ENCODE assay signal across 20 mouse cellular contexts in genomic region chr7:110281435-110282256, GRCm38 (mm10).
DNase-seq lines count a peak whose midpoint lies in the region; ATAC-seq and TF ChIP-seq lines count a peak whose summit lies in the region.
"Had no signal": no experiment of that assay in that cellular context is flagged by ENCODE, and none has a peak within 500 bp of the region (broad histone marks: within the 10 kb centered on the region; RNA-seq: fewer than 3 reads in every experiment).

No protein-coding gene starts in this region.

- H3K4me1 ChIP-seq in midbrain, embryonic 11.5 days (ENCODE audit: control insufficient read depth, insufficient read depth, low read length): no peaks in the 10 kb centered on the region
- no peaks in the 10 kb centered on the region for H3K4me1 ChIP-seq in midbrain, embryonic 14.5 days (ENCODE audit: control insufficient read depth, insufficient read depth, low read length)
- H3K4me1 ChIP-seq: embryonic facial prominence, embryonic 15.5 days; forebrain, embryonic 15.5 days; heart, embryonic 12.5 days; hindbrain, embryonic 12.5 days had no signal

- H3K9ac ChIP-seq in midbrain, embryonic 11.5 days (ENCODE audit: low read length): no peak overlapping the region
- no peak overlapping the region for H3K9ac ChIP-seq in midbrain, embryonic 14.5 days (replicated peaks; ENCODE audit: low read length)
- H3K9ac ChIP-seq: embryonic facial prominence, embryonic 15.5 days; forebrain, embryonic 15.5 days; heart, embryonic 12.5 days; hindbrain, embryonic 12.5 days had no signal

- no peak overlapping the region for H3K4me2 ChIP-seq in midbrain, embryonic 11.5 days
- no peak overlapping the region for H3K4me2 ChIP-seq in midbrain, embryonic 14.5 days (ENCODE audit: low read length)
- H3K4me2 ChIP-seq in myocyte (ENCODE audit: low read depth): no peak overlapping the region
- H3K4me2 ChIP-seq: embryonic facial prominence, embryonic 15.5 days; forebrain, embryonic 15.5 days; heart, embryonic 12.5 days; hindbrain, embryonic 12.5 days had no signal

- TF ChIP-seq CTCF in C2C12 (IDR thresholded peaks at IDR 0.05; ENCODE audit: control insufficient read depth, insufficient read depth, insufficient read length): no peak

- H3K27ac ChIP-seq in midbrain, embryonic 11.5 days (ENCODE audit: low read depth, low read length): no peak overlapping the region
- no peak overlapping the region for H3K27ac ChIP-seq in midbrain, embryonic 14.5 days (replicated peaks; ENCODE audit: low read depth, low read length)
- H3K27ac ChIP-seq: embryonic facial prominence, embryonic 15.5 days; forebrain, embryonic 15.5 days; heart, adult 2 months; hindbrain, embryonic 12.5 days; hindbrain, postnatal 0 days had no signal

- H3ac ChIP-seq in C2C12 (ENCODE audit: control insufficient read depth, insufficient read length, low read depth): no peak overlapping the region
- H3ac ChIP-seq in myocyte (ENCODE audit: control insufficient read depth, insufficient read length): no peak overlapping the region

- no peaks in the 10 kb centered on the region for H3K79me3 ChIP-seq in C2C12 (ENCODE audit: low read depth)

- H3K9me3 ChIP-seq in midbrain, embryonic 11.5 days (ENCODE audit: control insufficient read depth, low read length): no peaks in the 10 kb centered on the region
- H3K9me3 ChIP-seq in midbrain, embryonic 14.5 days (ENCODE audit: control insufficient read depth, low read length): no peaks in the 10 kb centered on the region
- H3K9me3 ChIP-seq: embryonic facial prominence, embryonic 15.5 days; forebrain, embryonic 15.5 days; heart, embryonic 12.5 days; hindbrain, embryonic 12.5 days had no signal

- TF ChIP-seq POLR2A in myocyte (IDR thresholded peaks at IDR 0.05; ENCODE audit: insufficient read length, low read depth): no peak

- no peak for ATAC-seq in midbrain, embryonic 11.5 days (ENCODE audit: low FRiP score)
- ATAC-seq in midbrain, embryonic 14.5 days (ENCODE audit: low FRiP score, low TSS enrichment): no peak
- ATAC-seq: forebrain, embryonic 15.5 days; hindbrain, postnatal 0 days had no signal

- peak; percentile 53 for DNase-seq in adrenal gland, postnatal 14 days
- DNase-seq in adrenal gland, adult 8-10 months: no peak
- DNase-seq in midbrain, embryonic 11.5 days (ENCODE audit: low spot score, missing footprints): peak; percentile 70
- no peak for DNase-seq in midbrain, embryonic 14.5 days
- no peak for DNase-seq in neural tube, embryonic 10.5 days (ENCODE audit: extremely low spot score, low spot score)
- DNase-seq: B cell, adult 2 months; cerebellum, adult 2 months; embryo, embryonic 11 days; gastrocnemius, postnatal 10 days; heart, adult 2 months; kidney, adult 11 months; kidney, adult 9 months had no signal

- no peaks in the 10 kb centered on the region for H3K27me3 ChIP-seq in midbrain, embryonic 11.5 days (ENCODE audit: control insufficient read depth, insufficient read depth, low read length)
- no peaks in the 10 kb centered on the region for H3K27me3 ChIP-seq in midbrain, embryonic 14.5 days (ENCODE audit: control insufficient read depth, insufficient read depth, low read length)
- H3K27me3 ChIP-seq in C2C12 (ENCODE audit: control insufficient read depth, insufficient read depth, insufficient read length) (no peaks in the 10 kb centered on the region), myocyte (ENCODE audit: control insufficient read depth, insufficient read depth, insufficient read length) (no peaks in the 10 kb centered on the region)
- H3K27me3 ChIP-seq: embryonic facial prominence, embryonic 15.5 days; forebrain, embryonic 15.5 days; hindbrain, embryonic 12.5 days had no signal

- H3K79me2 ChIP-seq in C2C12 (ENCODE audit: control insufficient read depth, insufficient read depth) (no peaks in the 10 kb centered on the region), myocyte (ENCODE audit: control insufficient read depth, insufficient read depth) (no peaks in the 10 kb centered on the region)

- H3K4me3 ChIP-seq in midbrain, embryonic 11.5 days (ENCODE audit: low read depth, low read length): no peak overlapping the region
- no peak overlapping the region for H3K4me3 ChIP-seq in midbrain, embryonic 14.5 days (replicated peaks; ENCODE audit: low read depth, low read length)
- no peak overlapping the region for H3K4me3 ChIP-seq in C2C12 (ENCODE audit: insufficient read depth, poor library complexity, severe bottlenecking)
- no peak overlapping the region for H3K4me3 ChIP-seq in myocyte
- H3K4me3 ChIP-seq: embryonic facial prominence, embryonic 15.5 days; erythroblast, embryonic 14.5 days; forebrain, embryonic 15.5 days; heart, adult 2 months; heart, embryonic 12.5 days; hindbrain, embryonic 12.5 days had no signal

- H3K36me3 ChIP-seq in midbrain, embryonic 11.5 days (ENCODE audit: control insufficient read depth, insufficient read depth, low read length): peaks cover 3% of the 10 kb centered on the region; the same call in 1 of the 2 replicates
- H3K36me3 ChIP-seq in midbrain, embryonic 14.5 days (ENCODE audit: control insufficient read depth, insufficient read depth, low read length): no peaks in the 10 kb centered on the region
- H3K36me3 ChIP-seq in C2C12 (ENCODE audit: control insufficient read depth, insufficient read depth) (peaks cover 28% of the 10 kb centered on the region), myocyte (ENCODE audit: control insufficient read depth, insufficient read depth) (peaks cover 28% of the 10 kb centered on the region)
- H3K36me3 ChIP-seq: forebrain, embryonic 15.5 days had no signal

- 93% methylated on average over 11 of the region's 11 CpGs for WGBS in midbrain, embryonic 11.5 days
- 90% methylated on average over 11 of the region's 11 CpGs for WGBS in midbrain, embryonic 14.5 days

TF ChIP-seq in C2C12, 6 proteins besides CTCF, POLR2A, EP300 and RAD21:
- TF ChIP-seq MAX (IDR thresholded peaks at IDR 0.05) (peak; percentile 66), MYOD1 (IDR thresholded peaks at IDR 0.05; ENCODE audit: control insufficient read depth, insufficient read length, low read depth) (no peak)

TF ChIP-seq in myocyte, 11 proteins besides CTCF, POLR2A, EP300 and RAD21:
- TF ChIP-seq TCF12 (IDR thresholded peaks at IDR 0.05; ENCODE audit: insufficient read depth, poor library complexity, severe bottlenecking) (no peak), MYOG (IDR thresholded peaks at IDR 0.05; ENCODE audit: control insufficient read depth in 1 of 3, insufficient read depth in 1 of 3, insufficient read length in 2 of 3, low read depth in 2 of 3) (peak in 2 of 3 experiments; percentile 9 to 62)

Comparison
In these comparisons a context has a peak if more than half of its experiments do, and no peak if none do; other contexts are left out.
1. DNase-seq: peak in adrenal gland, postnatal 14 days (single experiment) and midbrain, embryonic 11.5 days (single experiment); none in adrenal gland, adult 8-10 months (single experiment), midbrain, embryonic 14.5 days (single experiment) and neural tube, embryonic 10.5 days (single experiment).